Mouse (Mus musculus) erythroid progenitor cell, adult 5-6 weeks (primary cell): ENCODE data around the gene Cand2. TPM values are rescaled to one million over a fixed set of nuclear protein-coding genes. Genes with fewer than 3 reads are reported as not detected.

Source experiments
- total RNA-seq, 2 experiments: library from RNA; stranded (forward) in 1 of 2; stranded (reverse) in 1 of 2; fragments of 150-400 nt in 1 of 2; fragments of 186-747, 209-891 nt in 1 of 2; gene quantifications; 2 replicates each; pipeline versions ENCODE4 v1.2.3 to v1.2.4; 2015 to 2017; ENCODE audit warnings: low replicate concordance in 2 of 2

Cand2 gene
- total RNA-seq, 2 experiments from 2014 or later: not detected

Other genes with a start within 250 kb of the Cand2 start
- gene Tsen2, start 229.9 kb upstream of the Cand2 start, total RNA-seq (2015; ENCODE audit: low replicate concordance): 2.1 TPM in 1 of 2 replicates, not detected in the other
- gene Tsen2, start 229.9 kb upstream of the Cand2 start, total RNA-seq (2017; ENCODE audit: low replicate concordance): 1.7 and 6.5 TPM in 2 replicates
- gene Mkrn2os, start 182.0 kb upstream of the Cand2 start, total RNA-seq (2015; ENCODE audit: low replicate concordance): not detected in 2 replicates
- not detected in 2 replicates for gene Mkrn2os, start 182.0 kb upstream of the Cand2 start, total RNA-seq (2017; ENCODE audit: low replicate concordance)
- 1.7 and 2.9 TPM in 2 replicates for gene Mkrn2, start 172.6 kb upstream of the Cand2 start, total RNA-seq (2015; ENCODE audit: low replicate concordance)
- gene Mkrn2, start 172.6 kb upstream of the Cand2 start, total RNA-seq (2017; ENCODE audit: low replicate concordance): 3.9 and 4.0 TPM in 2 replicates
- 84.0 and 100 TPM in 2 replicates for gene Raf1, start 97.9 kb upstream of the Cand2 start, total RNA-seq (2015; ENCODE audit: low replicate concordance)
- 21.3 and 46.2 TPM in 2 replicates for gene Raf1, start 97.9 kb upstream of the Cand2 start, total RNA-seq (2017; ENCODE audit: low replicate concordance)
- gene Tmem40, start 12.1 kb upstream of the Cand2 start, total RNA-seq (2015; ENCODE audit: low replicate concordance): 3.8 and 6.1 TPM in 2 replicates
- 4.4 and 4.9 TPM in 2 replicates for gene Tmem40, start 12.1 kb upstream of the Cand2 start, total RNA-seq (2017; ENCODE audit: low replicate concordance)
- gene Rpl32, start 34.2 kb downstream of the Cand2 start, total RNA-seq (2015; ENCODE audit: low replicate concordance): 1,002 and 1,130 TPM in 2 replicates
- 642 and 693 TPM in 2 replicates for gene Rpl32, start 34.2 kb downstream of the Cand2 start, total RNA-seq (2017; ENCODE audit: low replicate concordance)
- gene Efcab12, start 63.9 kb downstream of the Cand2 start, total RNA-seq (2015; ENCODE audit: low replicate concordance): not detected in 2 replicates
- not detected in 2 replicates for gene Efcab12, start 63.9 kb downstream of the Cand2 start, total RNA-seq (2017; ENCODE audit: low replicate concordance)
- 7.5 and 9.7 TPM in 2 replicates for gene Mbd4, start 78.8 kb downstream of the Cand2 start, total RNA-seq (2015; ENCODE audit: low replicate concordance)
- 14.8 and 22.6 TPM in 2 replicates for gene Mbd4, start 78.8 kb downstream of the Cand2 start, total RNA-seq (2017; ENCODE audit: low replicate concordance)
- gene Ift122, start 78.9 kb downstream of the Cand2 start, total RNA-seq (2015; ENCODE audit: low replicate concordance): not detected in 2 replicates
- 0.38 and 1.9 TPM in 2 replicates for gene Ift122, start 78.9 kb downstream of the Cand2 start, total RNA-seq (2017; ENCODE audit: low replicate concordance)
- not detected in 2 replicates for gene Rho, start 157.2 kb downstream of the Cand2 start, total RNA-seq (2015; ENCODE audit: low replicate concordance)
- not detected in 2 replicates for gene Rho, start 157.2 kb downstream of the Cand2 start, total RNA-seq (2017; ENCODE audit: low replicate concordance)
- not detected in 2 replicates for gene H1foo, start 170.4 kb downstream of the Cand2 start, total RNA-seq (2015; ENCODE audit: low replicate concordance)
- gene H1foo, start 170.4 kb downstream of the Cand2 start, total RNA-seq (2017; ENCODE audit: low replicate concordance): not detected in 2 replicates
- 9.6 and 22.3 TPM in 2 replicates for gene Plxnd1, start 220.5 kb downstream of the Cand2 start, total RNA-seq (2015; ENCODE audit: low replicate concordance)
- 2.0 and 2.3 TPM in 2 replicates for gene Plxnd1, start 220.5 kb downstream of the Cand2 start, total RNA-seq (2017; ENCODE audit: low replicate concordance)